Mouse (Mus musculus) Patski (cell line): ENCODE data around the gene Duxf3. TPM values are rescaled to one million over a fixed set of nuclear protein-coding genes. Genes with fewer than 3 reads are reported as not detected.

Experiments used
- ATAC-seq: fragments of 100-300 bp; one replicate; pipeline ENCODE4 v1.8.0; 2021
- CTCF ChIA-PET: fragments of 350-600 bp; sonication (Branson Sonifier 250); formaldehyde crosslinking; loops from one replicate; lab custom pipeline; 2022; ENCODE audit warnings: inconsistent platforms; lab: Charles Lee
- POLR2A ChIA-PET: fragments of 350-600 bp; sonication (Branson Sonifier 250); formaldehyde crosslinking; loops from one replicate; lab custom pipeline; 2022; ENCODE audit warnings: antibody characterized with exemption, inconsistent platforms; lab: Charles Lee
- DNase-seq: peaks from one replicate; pipeline ENCODE4 v3.0.0-alpha.2; 2011; ENCODE audit warnings: low read depth, low spot score
- H3K27me3 ChIP-seq: fragments of 371-371 bp; one replicate; pipeline ENCODE4 v1.5.1; 2021
- CTCF ChIP-seq: fragments of 100-300 bp; IDR thresholded peaks from one replicate; pipeline ENCODE4 v1.5.1; 2021
- in situ Hi-C: fragments of 300-500 bp; cut with MboI; formaldehyde crosslinking; loops from 3 replicates; pipeline ENCODE4 v1.11.1; 2018; ENCODE audit warnings: low pct_unique_long_range_greater_than_20kb, mixed read lengths
- polyA plus RNA-seq: library from polyadenylated mRNA; unstranded; gene quantifications from one replicate; pipeline ENCODE4 v1.2.3, GENCODE M21; 2021

The Duxf3 gene
- polyA plus RNA-seq, 1 experiment from 2014 or later = not detected

GRCm38 (mm10) chr10:58214497-58214896 is 18.0 kb downstream of the Duxf3 start:
- no peak for ATAC-seq
- no peak for TF ChIP-seq CTCF
- DNase-seq = no peak
- H3K27me3 ChIP-seq = peaks cover 35% of the 10 kb centered on the region
- in situ Hi-C loops = no loop called here
- POLR2A ChIA-PET = no interaction called here
- CTCF ChIA-PET = no interaction called here

GRCm38 (mm10) chr10:58212230-58212629 is 20.2 kb downstream of the Duxf3 start:
- POLR2A ChIA-PET = no interaction called here
- ATAC-seq (no peak), DNase-seq (no peak)
- CTCF ChIA-PET = no interaction called here
- H3K27me3 ChIP-seq = peaks cover 46% of the 10 kb centered on the region
- in situ Hi-C loops = no loop called here
- TF ChIP-seq CTCF = no peak

- no peak for ATAC-seq
- CTCF ChIA-PET = no interaction called here
Observed at GRCm38 (mm10) chr10:58211213-58211612, 21.3 kb downstream of the Duxf3 start.

GRCm38 (mm10) chr10:58210514-58210913 is 22.0 kb downstream of the Duxf3 start:
- ATAC-seq (no peak), DNase-seq (no peak)
- POLR2A ChIA-PET = no interaction called here
- no peak for TF ChIP-seq CTCF
- H3K27me3 ChIP-seq = peaks cover 32% of the 10 kb centered on the region
- in situ Hi-C loops = no loop called here
- CTCF ChIA-PET = no interaction called here

More at GRCm38 (mm10) chr10:58211213-58211612, 21.3 kb downstream of the Duxf3 start:
- DNase-seq = no peak
- no peak for TF ChIP-seq CTCF
- in situ Hi-C loops = no loop called here
- POLR2A ChIA-PET = no interaction called here
- H3K27me3 ChIP-seq = peaks cover 38% of the 10 kb centered on the region

- no peak for DNase-seq
- in situ Hi-C loops = no loop called here
Observed at GRCm38 (mm10) chr10:58209710-58210467, 22.6 kb downstream of the Duxf3 start.

GRCm38 (mm10) chr10:58206639-58207404 is 25.7 kb downstream of the Duxf3 start:
- ATAC-seq (no peak), DNase-seq (no peak)
- ChIA-PET CTCF (no interaction called here), POLR2A (no interaction called here)
- in situ Hi-C loops = no loop called here
- H3K27me3 ChIP-seq = peaks cover 13% of the 10 kb centered on the region
- TF ChIP-seq CTCF = no peak

More at GRCm38 (mm10) chr10:58209710-58210467, 22.6 kb downstream of the Duxf3 start:
- ChIA-PET CTCF (no interaction called here), POLR2A (no interaction called here)
- no peak for ATAC-seq
- no peak for TF ChIP-seq CTCF
- H3K27me3 ChIP-seq = peaks cover 27% of the 10 kb centered on the region

GRCm38 (mm10) chr10:58205986-58206385 is 26.5 kb downstream of the Duxf3 start:
- ATAC-seq = no peak
- in situ Hi-C loops = no loop called here
- no peak for TF ChIP-seq CTCF
- POLR2A ChIA-PET = no interaction called here
- CTCF ChIA-PET = no interaction called here
- DNase-seq = no peak
- H3K27me3 ChIP-seq = peaks cover 13% of the 10 kb centered on the region

Other genes with a start within 250 kb of the Duxf3 start
- gene AW822073, start 7.7 kb downstream of the Duxf3 start, polyA plus RNA-seq = not detected
- not detected for gene Gm4981, start 4.0 kb upstream of the Duxf3 start, polyA plus RNA-seq
- gene Gcc2, start 22.8 kb upstream of the Duxf3 start, polyA plus RNA-seq = 38.3 TPM
- gene Lims1, start 90.8 kb upstream of the Duxf3 start, polyA plus RNA-seq = 56.0 TPM
- gene Ranbp2, start 214.2 kb upstream of the Duxf3 start, polyA plus RNA-seq = 48.9 TPM